Mouse (Mus musculus) embryo, embryonic 11.5 days (tissue): ENCODE measurements around the gene Eif3m.
A peak's percentile ranks its signal among the peaks of the same experiment; 100 is the strongest.
"Not testable (repeated sequence)": the region's sequence is repeated elsewhere in the genome, so short reads cannot be mapped to it uniquely, and the experiment has no call there.

Experiments used
- DNase-seq: peaks from one replicate; pipeline ENCODE4 v3.0.0-alpha.2; 2012; ENCODE audit warnings: low read depth, low spot score

Eif3m gene

GRCm38 (mm10) chr2:105016967-105017287 is at the start of gene Eif3m:
TSS of gene Eif3m (minus strand) at chr2:105017080.
- DNase-seq: peak; percentile 78

GRCm38 (mm10) chr2:105062741-105063372 is 46.0 kb upstream of the Eif3m start:
- DNase-seq: no peak

- no peak for DNase-seq
These were observed 41.8 kb upstream of the Eif3m start for GRCm38 (mm10) chr2:105058577-105059116.

- DNase-seq: no peak
These were observed 38.6 kb upstream of the Eif3m start for GRCm38 (mm10) chr2:105055529-105055928.

- DNase-seq: no peak
These were observed 31.4 kb upstream of the Eif3m start for GRCm38 (mm10) chr2:105048301-105048700.

- DNase-seq: no peak
These were observed 26.3 kb upstream of the Eif3m start for GRCm38 (mm10) chr2:105043152-105043551.

- no peak for DNase-seq
These were observed 24.0 kb upstream of the Eif3m start for GRCm38 (mm10) chr2:105040859-105041258.

GRCm38 (mm10) chr2:105038879-105039278 is 22.0 kb upstream of the Eif3m start:
- DNase-seq: no peak

- no peak for DNase-seq
These were observed 21.2 kb upstream of the Eif3m start for GRCm38 (mm10) chr2:105037956-105038569.

GRCm38 (mm10) chr2:105036401-105037070 is 19.7 kb upstream of the Eif3m start:
- no peak for DNase-seq

GRCm38 (mm10) chr2:105035985-105036384 is 19.1 kb upstream of the Eif3m start:
- DNase-seq: no peak

- DNase-seq: no peak
These were observed 17.2 kb upstream of the Eif3m start for GRCm38 (mm10) chr2:105034084-105034483.

GRCm38 (mm10) chr2:105030505-105030904 is 13.6 kb upstream of the Eif3m start:
- no peak for DNase-seq

GRCm38 (mm10) chr2:105028806-105029205 is 11.9 kb upstream of the Eif3m start:
- no peak for DNase-seq

GRCm38 (mm10) chr2:105026950-105027695 is 10.2 kb upstream of the Eif3m start:
- no peak for DNase-seq

GRCm38 (mm10) chr2:105025610-105026009 is 8.7 kb upstream of the Eif3m start:
- not testable (repeated sequence) for DNase-seq

GRCm38 (mm10) chr2:105023815-105024214 is 6.9 kb upstream of the Eif3m start:
- no peak for DNase-seq

- DNase-seq: no peak
These were observed 6.2 kb upstream of the Eif3m start for GRCm38 (mm10) chr2:105023031-105023615.

GRCm38 (mm10) chr2:105021836-105022235 is 5.0 kb upstream of the Eif3m start:
- no peak for DNase-seq

GRCm38 (mm10) chr2:105021256-105021655 is 4.4 kb upstream of the Eif3m start:
- DNase-seq: no peak

GRCm38 (mm10) chr2:105019457-105019856 is 2.6 kb upstream of the Eif3m start:
- DNase-seq: no peak

GRCm38 (mm10) chr2:105017802-105018201 is 922 bp upstream of the Eif3m start:
- DNase-seq: no peak
